Mouse (Mus musculus): ENCODE measurements at regions not wholly inside any gene's neighbourhood (a gene's known extent, or its start where the extent isn't known, plus 50 kb on each side); places are given as distances from the start of the nearest gene placed in this dataset.
A peak's percentile ranks its signal among the peaks of the same experiment; 100 is the strongest.

DNA sequence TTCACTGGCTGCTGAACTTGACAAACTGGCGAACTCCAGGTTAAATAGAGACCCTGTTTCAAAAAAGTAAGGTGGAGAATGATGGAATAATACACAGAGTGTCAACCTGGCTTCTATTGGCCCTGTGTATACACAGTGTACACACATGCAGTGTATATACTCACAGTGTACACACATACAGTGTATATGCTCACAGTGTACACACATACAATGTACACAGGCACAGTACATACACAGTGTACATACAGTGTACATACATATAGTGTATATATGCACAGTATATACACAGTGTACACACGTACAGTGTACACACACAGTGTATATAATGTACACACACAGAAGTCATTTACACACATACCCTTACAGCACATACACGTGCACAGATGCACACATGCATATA is 52.4 kb upstream of the Aldh1b1 start:
- no peak for DNase-seq
- intact Hi-C loops (cut with DNase I), result no loop called here

DNA sequence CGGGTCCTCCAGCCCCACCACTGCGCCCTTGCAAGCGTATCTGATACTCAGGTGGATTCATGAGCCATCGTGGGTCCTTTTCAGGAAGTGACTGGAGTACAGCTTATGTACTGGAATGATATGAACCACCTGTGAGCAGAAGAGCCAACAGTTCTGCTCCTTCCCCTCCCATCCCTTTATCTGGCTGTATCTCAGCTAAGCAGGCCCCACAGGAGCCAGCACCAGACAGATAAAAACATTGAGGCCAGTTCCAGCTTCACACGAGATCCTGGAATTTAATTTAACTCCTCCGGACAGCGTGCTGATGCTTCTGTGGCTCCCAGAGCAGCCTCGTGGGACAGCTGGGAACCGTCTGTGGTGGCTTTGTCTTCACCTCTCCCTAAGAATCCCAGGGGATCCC is 53.1 kb upstream of the Aldh1b1 start:
- intact Hi-C loops (cut with DNase I), result no loop called here

DNA sequence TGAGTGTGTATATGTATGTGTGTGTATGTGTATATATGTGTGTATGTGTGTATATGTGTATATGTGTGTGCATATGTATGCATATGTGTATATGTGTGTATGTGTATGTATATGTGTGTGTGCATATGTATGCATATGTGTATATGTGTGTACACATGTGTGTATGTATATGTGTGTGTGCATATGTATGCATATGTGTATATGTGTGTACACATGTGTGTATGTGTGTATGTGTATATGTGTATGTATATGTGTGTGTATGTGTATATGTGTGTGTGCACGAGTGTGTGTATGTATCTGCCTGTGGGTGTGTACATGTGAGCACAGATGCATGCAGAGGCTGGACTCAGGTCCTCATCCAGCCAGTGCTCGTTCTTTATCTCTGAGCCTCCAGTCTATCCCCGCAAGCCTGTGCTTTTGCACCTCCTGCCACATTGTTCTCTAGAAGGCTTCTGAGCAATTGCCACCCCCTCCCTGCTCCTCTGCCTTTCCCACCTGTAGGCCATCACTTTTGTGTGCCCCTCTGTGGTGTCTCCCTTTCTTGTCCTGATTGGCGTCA is 53.9 kb upstream of the Aldh1b1 start:
- intact Hi-C loops (cut with DNase I), result no loop called here
- no peak for DNase-seq

More for the DNA sequence above, 53.1 kb upstream of the Aldh1b1 start:
- no peak for DNase-seq

DNA sequence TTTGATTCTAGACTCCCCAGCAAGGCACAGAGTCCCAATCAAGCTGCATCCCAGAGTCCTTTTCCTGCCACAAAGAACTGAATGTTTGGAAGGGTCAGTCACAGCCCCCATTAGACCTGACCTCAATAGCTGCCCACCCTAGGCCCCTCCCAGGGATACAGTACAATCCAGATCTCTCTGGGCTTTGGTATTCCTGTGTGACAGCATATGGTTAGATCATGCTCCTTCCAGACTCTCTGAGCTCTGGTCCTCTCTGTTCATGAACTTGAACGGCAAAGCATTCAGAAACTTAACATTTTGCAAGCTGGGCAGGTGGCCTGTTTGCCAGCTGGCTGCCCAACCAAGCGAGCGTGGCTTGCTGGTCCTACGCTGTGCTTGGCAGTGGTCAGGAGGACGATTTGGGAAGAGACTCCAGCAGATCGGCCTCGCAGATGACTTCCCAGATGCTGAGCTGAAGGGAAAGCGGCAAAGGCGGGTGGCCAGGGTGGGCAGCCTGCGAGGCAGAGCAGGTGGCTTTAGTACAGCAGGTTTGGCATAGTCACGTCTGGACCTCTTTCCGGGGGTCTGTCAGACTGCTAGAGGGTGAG is 58.0 kb upstream of the Aldh1b1 start:
- DNase-seq, result no peak
- intact Hi-C loops (cut with DNase I), result no loop called here

DNA sequence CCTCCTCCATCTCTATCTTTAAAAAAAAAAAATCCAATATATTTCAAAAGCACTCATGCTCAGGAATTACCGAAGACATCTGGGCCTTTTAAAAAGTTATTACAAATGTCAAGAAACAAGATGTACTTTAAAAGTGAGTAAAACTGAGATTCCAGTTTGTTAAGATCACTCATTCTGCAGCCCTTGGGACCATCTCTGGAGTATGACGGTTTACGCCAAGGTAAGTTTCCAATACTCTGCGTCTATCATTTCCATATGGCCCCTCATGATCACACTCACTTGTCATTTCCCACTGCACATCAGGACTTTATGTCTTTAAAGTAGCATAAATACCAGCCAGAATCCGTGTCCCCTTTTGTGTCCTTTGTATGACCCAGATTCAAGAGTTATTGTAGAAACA is 58.5 kb upstream of the Aldh1b1 start:
- no peak for DNase-seq
- intact Hi-C loops (cut with DNase I), result no loop called here

DNA sequence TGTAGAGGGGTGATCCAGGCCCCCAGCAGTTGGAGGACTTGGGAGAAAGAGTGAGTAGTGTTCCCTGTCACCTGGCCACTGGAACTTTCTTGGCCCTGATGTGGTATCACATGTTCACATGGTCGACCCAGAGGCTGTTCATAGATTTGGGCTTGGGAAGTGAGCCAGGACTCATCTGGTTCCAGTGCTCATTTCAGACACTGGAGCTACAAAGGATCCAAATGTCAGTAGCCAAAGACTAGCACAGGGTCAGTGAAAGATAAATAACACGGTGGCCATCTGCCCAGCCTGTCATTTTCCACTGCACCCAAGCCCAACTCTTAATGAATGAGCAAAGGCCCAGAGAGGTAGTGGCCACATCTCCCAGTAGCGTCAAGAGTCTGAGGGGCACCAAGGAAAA is 59.1 kb upstream of the Aldh1b1 start:
- intact Hi-C loops (cut with DNase I), result no loop called here
- peak; percentile 34 to 69 for DNase-seq

DNA sequence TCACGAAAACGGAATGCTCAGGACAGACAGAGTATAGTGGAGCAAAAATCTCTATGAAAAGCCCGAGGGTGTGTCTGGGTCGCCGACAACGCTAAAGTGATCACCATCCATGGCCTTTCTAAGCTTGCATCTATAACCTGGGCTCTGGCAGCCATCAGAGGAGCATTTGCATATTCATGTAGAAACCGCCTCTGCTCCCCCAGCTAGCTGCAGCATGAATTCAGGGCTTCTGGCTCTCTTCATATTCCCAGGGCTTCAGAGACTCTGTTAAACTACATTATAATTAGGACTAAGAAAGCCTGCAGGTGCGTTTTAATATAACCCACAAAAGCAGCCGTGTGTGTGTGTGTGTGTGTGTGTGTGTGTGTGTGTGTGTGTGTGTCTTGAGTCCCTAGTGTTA is 59.7 kb upstream of the Aldh1b1 start:
- intact Hi-C loops (cut with DNase I), result no loop called here
- no peak for DNase-seq

DNA sequence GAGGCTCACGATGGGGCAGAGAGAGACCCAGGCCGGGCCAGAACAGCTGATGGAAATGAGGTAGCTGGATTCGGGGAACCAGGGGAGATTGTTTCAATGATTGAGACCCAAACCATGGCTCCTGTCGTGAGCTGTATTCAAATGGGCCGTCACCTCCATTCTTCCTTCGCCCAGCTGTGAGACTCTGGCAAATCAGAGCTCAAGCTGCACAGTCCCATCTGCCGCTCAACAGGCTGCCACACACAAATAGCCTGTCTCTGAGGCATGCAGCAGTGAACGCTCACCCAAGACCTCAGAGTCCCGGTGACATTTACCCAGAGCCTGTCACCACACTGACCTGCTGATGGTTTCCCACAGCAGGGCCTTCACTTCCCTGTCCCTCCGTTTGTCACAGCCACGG is 60.1 kb upstream of the Aldh1b1 start:
- intact Hi-C loops (cut with DNase I), result no loop called here
- no peak for DNase-seq

DNA sequence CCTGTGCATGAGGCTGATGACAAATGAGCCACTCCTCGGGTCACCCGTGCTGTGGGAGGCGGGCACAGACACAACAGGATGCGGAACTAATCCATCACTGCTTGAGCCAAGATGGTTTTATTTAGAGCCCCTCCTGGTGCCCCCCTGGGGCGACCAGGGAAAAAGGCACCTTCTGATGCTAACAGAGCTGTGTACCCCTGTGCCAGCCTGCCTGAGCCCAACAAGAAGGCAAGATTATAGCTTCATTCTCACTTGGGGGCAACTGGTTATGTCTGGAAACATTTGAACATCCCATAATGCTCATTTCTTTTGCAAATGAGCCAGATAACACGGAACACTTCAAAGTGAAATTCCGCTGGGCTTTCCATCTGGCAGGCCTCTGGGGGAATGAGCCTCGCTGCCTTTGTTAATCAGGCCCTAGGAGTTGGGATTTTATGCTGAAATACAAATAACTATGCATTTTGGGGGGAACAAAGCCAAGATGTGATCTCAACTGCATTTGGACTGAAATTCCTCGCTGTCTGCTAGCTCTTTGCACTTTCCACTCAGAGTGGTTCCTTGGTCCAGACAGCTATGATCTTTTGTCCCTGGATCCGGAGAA is 62.5 kb upstream of the Aldh1b1 start:
- no peak for DNase-seq
- intact Hi-C loops (cut with DNase I), result no loop called here

DNA sequence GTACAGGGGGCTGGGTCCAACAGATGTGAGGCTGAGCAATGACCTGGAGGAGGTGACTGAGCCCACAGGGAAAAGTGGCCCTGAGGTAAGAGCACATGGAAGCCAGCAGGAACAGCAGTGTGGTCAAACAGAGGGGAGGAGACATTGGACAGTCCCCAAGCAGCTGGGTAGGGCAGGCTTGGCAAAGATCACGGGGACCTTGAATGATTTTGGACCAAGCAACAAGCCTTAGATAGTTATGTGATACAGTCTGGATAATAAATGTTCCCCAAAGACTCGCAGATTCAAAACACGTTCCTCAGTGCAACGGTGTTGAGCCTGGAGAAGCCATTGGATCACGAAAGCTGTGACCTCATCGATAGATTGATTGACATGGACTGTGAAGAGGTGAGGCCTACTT is 64.8 kb upstream of the Aldh1b1 start:
- intact Hi-C loops (cut with DNase I), result no loop called here
- no peak for DNase-seq

DNA sequence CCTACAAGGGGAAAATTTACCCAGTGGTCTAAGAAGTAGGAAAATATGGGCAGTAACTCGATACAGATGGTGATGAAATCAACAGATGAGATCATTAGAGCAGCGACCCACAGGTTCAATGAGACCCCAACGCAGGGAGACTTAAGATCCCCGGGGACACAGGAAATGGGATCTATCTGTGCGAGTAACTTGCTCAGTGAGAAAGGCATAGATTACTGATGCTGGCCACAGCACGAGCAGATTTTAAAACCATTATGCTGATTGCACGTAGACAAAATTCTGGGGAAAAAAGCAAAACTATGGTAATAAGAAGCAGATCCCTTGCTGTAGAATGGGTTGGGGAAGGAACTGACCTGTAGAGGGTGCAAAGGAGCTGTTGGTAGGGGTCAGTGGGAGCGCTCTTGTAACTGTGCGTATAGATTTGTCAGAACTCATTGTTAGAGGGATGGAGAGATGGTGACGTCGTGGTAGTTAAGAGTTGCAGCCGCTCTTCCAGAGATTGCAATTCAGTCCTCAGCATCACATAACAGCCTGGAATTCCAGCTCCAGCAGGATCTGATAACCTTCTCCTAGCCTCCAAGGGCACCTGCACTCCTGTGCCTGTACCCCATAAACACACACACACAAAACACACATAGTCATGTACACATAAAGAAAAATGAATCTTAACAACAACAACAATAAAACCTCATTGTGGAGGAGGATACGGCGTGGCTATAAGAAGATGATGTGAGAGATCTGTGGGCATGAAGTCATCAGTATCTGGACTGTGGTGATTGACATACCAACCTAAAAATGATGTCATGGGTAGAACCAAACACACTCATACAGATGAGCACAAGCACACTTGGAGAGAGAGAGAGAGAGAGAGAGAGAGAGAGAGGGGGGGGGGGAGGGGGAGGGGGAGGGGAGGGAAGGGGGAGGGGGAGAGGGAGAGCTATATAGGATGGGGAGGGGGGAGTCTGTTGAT is 67.7 kb upstream of the Aldh1b1 start:
- intact Hi-C loops (cut with DNase I), result loop anchor here (2.0 kb wide), 1 partner anchor 124 kb away; no protein-coding TSS in a partner anchor

DNA sequence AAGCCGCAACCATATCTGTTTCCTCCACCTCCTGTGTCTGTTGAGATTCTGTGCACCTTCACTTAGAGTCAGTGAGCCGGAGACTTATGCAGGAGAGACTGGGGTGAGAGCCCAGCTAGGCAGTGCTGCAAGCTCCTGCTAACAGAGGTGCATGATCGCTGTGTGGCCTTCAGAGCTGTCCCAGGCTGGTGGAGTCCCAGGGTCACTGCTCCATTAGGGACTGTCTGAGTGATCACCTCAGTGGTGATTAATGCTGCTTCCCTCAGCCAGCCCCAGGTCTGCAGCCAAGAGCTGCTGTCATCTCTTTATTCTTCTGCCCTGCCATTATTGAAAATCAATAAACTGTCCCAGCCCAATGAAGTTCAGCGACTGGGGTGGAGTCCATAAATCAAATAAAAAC is 69.0 kb upstream of the Aldh1b1 start:
- DNase-seq, result no peak
- intact Hi-C loops (cut with DNase I), result loop anchor here (2.0 kb wide), 2 partner anchors 41 to 125 kb away; no protein-coding TSS in a partner anchor

More for the DNA sequence above, 67.7 kb upstream of the Aldh1b1 start:
- DNase-seq, result peak; percentile 46 to 51

DNA sequence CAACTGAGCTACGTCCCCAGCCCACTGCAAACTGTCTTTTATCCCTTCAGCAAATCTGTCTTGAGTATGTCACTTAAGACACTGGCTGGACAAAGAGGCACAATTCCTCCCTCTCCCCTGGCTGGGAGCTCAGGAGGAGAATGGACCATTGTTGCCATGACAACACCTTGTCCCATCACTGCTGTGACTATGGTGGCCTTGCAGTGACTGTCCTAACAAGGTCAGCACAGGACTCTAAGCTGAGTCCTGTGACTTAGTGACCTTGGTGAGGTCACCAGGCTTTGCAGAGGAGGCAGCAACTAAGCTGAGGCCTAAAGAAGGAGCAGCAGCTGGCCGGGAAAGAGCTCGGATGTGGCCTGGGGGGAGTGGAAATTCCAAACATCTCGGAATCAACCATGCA is 70.0 kb upstream of the Aldh1b1 start:
- DNase-seq, result no peak

DNA sequence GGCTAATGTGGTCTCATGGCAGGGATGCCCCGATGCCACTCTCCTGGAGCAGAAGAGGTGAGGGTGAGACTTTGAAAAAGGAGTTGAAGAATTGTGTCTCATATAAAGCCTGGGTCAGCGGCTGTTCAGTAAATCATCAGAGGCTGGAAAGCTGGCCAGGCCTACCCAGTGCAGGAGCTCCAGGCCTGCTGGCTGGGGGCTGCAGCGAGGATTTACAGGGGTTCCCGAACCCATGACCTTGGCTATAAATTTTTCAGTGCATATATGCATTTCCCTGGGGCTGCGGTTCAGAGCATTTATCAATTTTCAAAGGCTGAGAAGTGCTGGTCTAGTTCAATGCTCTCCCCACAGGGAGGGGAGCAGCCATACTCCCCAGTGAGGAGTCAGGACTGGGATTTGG is 70.9 kb upstream of the Aldh1b1 start:
- no peak for DNase-seq
- intact Hi-C loops (cut with DNase I), result loop anchor here (2.0 kb wide), 1 partner anchor 43 kb away; no protein-coding TSS in a partner anchor

More for the DNA sequence above, 70.0 kb upstream of the Aldh1b1 start:
- intact Hi-C loops (cut with DNase I), result loop anchor here (2.0 kb wide), 1 partner anchor 42 kb away; no protein-coding TSS in a partner anchor

DNA sequence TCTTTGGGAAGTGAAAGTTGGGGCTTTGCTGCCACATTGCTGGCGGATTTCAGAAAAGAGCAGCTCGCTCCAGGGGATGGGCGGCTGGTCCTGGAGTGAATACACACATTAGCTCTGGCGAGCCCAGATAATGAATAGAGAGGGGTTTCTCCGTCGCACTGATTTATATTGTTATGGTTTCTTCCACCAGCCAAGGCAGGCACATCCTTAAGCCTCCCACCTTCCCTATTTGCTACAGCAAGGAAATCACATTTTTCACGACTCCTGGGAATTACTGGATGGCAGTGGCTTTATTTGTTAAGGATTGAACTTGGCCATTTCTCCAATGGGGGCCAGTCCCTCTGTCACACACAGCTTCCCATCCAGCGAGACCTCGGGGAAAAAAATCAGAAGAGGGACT is 71.3 kb upstream of the Aldh1b1 start:
- intact Hi-C loops (cut with DNase I), result no loop called here
- no peak for DNase-seq

DNA sequence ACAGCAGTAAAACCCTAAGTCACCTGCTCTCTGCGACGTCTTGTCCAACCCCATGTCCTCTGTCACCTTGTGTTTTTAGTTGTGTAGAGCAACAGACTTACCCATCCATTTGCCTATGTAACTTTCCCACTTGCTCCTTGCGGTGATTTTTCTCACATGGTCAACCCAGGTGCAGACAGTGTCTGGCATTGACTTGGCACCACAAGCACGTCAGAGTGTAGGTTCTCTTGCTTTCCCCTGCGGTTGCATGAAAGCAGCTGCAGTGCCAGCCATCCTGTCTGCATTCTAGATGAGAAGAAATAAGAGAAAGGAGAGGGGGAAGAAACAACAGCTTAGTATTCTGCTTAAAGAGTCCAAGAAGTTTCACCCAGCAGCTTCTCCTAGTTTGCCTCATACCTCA is 72.0 kb upstream of the Aldh1b1 start:
- intact Hi-C loops (cut with DNase I), result no loop called here
- no peak for DNase-seq

DNA sequence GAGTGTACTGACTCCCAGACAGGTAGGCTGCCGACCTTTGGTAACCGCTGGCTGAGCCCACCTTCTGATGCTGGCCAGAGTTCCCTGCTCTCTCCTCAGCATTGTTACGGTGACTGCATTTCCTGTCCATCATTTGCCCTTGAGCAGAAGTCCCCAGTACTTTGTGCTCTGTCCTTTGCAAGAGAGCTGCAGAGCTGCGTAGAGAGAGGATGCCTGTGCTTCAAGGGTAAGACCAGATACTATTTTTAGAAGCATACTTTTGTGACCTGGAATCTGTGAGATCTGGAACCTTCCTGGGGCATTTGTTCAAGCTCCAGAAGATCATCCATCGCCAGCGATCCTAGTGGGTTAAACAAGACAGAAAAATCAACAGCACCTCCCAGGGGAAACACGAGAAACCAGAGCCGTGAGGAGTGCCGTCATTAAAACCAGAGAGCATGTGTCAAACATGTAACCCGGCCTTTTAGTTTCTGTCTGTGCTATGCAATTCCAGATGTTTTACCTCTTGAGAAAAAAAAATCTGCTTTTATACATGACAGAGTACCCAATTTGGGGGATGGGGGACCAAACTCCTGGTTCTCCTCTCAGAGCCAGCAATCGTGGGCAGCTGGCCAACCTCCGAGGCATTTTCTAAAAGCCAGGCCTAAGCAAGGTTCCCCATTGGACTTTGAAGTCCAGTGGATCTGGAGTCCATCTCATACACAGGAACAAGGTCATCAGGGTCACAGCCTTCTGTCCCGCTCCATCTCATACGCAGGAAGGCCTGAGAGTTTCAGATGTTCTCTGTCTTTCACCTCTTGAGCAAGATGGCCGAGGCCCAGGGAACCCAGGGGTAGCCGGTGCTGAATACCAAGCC is 73.5 kb upstream of the Aldh1b1 start:
- intact Hi-C loops (cut with DNase I), result no loop called here
- peak; percentile 24 to 35 for DNase-seq

DNA sequence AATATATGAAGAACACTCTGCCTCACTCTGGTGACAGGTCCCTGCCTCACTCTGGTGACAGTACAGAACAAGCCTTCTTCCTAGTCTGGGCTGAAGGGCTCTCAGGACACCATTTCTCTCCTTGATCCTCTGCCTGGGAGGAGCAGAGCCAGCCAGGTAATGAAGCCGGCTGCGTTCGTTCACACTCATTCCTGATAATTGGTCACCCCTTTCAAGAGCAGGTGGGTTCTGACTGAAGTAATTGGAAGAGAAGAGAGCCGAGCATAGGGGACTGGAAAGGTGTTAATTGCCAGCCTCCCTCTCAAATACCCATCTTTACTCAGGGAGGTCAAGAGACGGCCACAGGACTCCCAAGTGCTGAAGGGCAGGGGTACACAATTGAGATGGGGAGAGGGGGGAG is 78.5 kb upstream of the Aldh1b1 start:
- intact Hi-C loops (cut with DNase I), result no loop called here

DNA sequence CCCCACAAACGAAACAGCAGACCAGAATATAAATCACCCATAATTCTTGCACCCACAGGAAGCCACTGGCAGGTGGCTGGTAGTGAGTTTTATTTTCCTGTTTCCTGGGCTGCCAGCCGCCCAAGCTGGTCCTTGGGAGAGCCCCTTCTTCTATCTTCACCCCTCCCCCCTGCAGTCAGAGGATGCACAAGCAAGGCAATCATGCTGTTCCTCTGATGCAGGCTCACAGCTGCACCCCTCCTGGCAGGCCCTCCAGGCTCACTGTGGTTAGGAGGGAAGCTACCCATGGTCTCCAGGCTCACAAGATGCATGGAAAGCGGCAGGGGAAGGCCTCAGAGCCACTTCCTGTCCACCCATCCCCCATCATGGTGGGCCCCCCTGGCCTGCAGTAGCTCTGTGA is 79.3 kb upstream of the Aldh1b1 start:
- DNase-seq, result no peak
- intact Hi-C loops (cut with DNase I), result no loop called here

More for the DNA sequence above, 78.5 kb upstream of the Aldh1b1 start:
- no peak for DNase-seq

DNA sequence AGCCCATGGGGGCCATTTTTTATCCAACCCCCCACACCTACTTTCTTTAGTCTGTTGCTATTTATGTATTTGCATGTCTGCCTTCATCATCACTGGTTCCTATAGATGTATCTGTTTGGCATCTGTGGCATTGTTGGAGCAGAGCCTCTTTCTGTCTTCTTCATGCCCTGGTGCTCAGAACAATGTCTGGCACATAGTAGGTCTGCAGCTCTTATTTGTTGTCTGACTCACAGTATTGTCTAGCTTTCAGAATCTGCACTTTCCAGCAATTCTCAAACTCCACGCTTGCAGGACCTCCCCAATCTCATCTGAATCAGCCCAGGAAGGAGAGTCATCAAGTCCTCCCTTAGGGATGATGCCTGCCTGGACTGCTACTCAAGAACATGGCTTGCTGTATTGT is 82.9 kb upstream of the Aldh1b1 start:
- intact Hi-C loops (cut with DNase I), result no loop called here
- no peak for DNase-seq

All from heart, postnatal 10 days (tissue).